Mouse (Mus musculus): ENCODE results near the gene Ndufs2. TPM values are rescaled to one million over a fixed set of nuclear protein-coding genes. Genes with fewer than 3 reads are reported as not detected.

The Ndufs2 gene
- total RNA-seq (2014; rRNA removed) (272 and 275 TPM in 2 replicates), polyA plus RNA-seq (2012; rRNA removed) (174 and 195 TPM in 2 replicates)

- WGBS = 47% methylated on average over 26 of the region's 26 CpGs
- DNase-seq (ENCODE audit: extremely low read depth, low read depth, low spot score) = no peak
- peak within 1 kb of the TSS; percentile 41 for H3K4me3 ChIP-seq (ENCODE audit: insufficient read depth, low read depth, low read length)
- H3K4me1 ChIP-seq (ENCODE audit: control insufficient read depth, insufficient read depth, low read length) = peaks cover 9% of the 10 kb centered on the region
- H3K9ac ChIP-seq (ENCODE audit: low read depth, low read length) = peak within 1 kb of the TSS; percentile 28; the same call in 1 of the 2 replicates
- peaks cover 9% of the 10 kb centered on the region; the same call in 1 of the 2 replicates for H3K79me2 ChIP-seq (ENCODE audit: control insufficient read depth, insufficient read depth, low read length)
- H3K27me3 ChIP-seq (ENCODE audit: control insufficient read depth, insufficient read depth, low read length) = no peaks in the 10 kb centered on the region
- no peaks in the 10 kb centered on the region for H3K36me3 ChIP-seq (ENCODE audit: control insufficient read depth, insufficient read depth, low read length)
- TF ChIP-seq CTCF (IDR thresholded peaks at IDR 0.05; ENCODE audit: low read depth, low read length) (no peak), POLR2A (IDR thresholded peaks at IDR 0.05; ENCODE audit: extremely low read depth, insufficient read depth, low read length) (no peak)
- H3K27ac ChIP-seq (replicated peaks; ENCODE audit: insufficient read depth, low read depth, low read length) = no peak within 1 kb of the TSS
Measured at GRCm38 (mm10) chr1:171250680-171251593, at the start of gene Ndufs2. Gene Ndufs2, minus strand, starts transcription at chr1:171251388.

- Histone ChIP-seq H3K36me3 (ENCODE audit: control insufficient read depth, insufficient read depth, low read length) (no peaks in the 10 kb centered on the region), H3K4me3 (ENCODE audit: insufficient read depth, low read depth, low read length) (no peak overlapping the region), H3K4me1 (ENCODE audit: control insufficient read depth, insufficient read depth, low read length) (no peaks in the 10 kb centered on the region), H3K27me3 (ENCODE audit: control insufficient read depth, insufficient read depth, low read length) (no peaks in the 10 kb centered on the region), H3K79me2 (ENCODE audit: control insufficient read depth, insufficient read depth, low read length) (no peaks in the 10 kb centered on the region), H3K27ac (replicated peaks; ENCODE audit: insufficient read depth, low read depth, low read length) (no peak overlapping the region), H3K9ac (ENCODE audit: low read depth, low read length) (no peak overlapping the region)
- WGBS = 72% methylated on average over 3 of the region's 3 CpGs
- TF ChIP-seq POLR2A (IDR thresholded peaks at IDR 0.05; ENCODE audit: extremely low read depth, insufficient read depth, low read length) (no peak), CTCF (IDR thresholded peaks at IDR 0.05; ENCODE audit: low read depth, low read length) (no peak)
- DNase-seq (ENCODE audit: extremely low read depth, low read depth, low spot score) = no peak
Measured at GRCm38 (mm10) chr1:171298226-171298625, 47.0 kb upstream of the Ndufs2 start.

- H3K4me1 ChIP-seq (ENCODE audit: control insufficient read depth, insufficient read depth, low read length) = no peaks in the 10 kb centered on the region
- TF ChIP-seq CTCF (IDR thresholded peaks at IDR 0.05; ENCODE audit: low read depth, low read length) (no peak), POLR2A (IDR thresholded peaks at IDR 0.05; ENCODE audit: extremely low read depth, insufficient read depth, low read length) (no peak)
- 11% methylated on average over 3 of the region's 3 CpGs for WGBS
Measured at GRCm38 (mm10) chr1:171295063-171295402, 43.8 kb upstream of the Ndufs2 start.

GRCm38 (mm10) chr1:171294298-171295062 is 43.3 kb upstream of the Ndufs2 start, which contains the start of gene Ufc1:
Gene Ufc1, minus strand, starts transcription at chr1:171295024.
- no peaks in the 10 kb centered on the region for H3K4me1 ChIP-seq (ENCODE audit: control insufficient read depth, insufficient read depth, low read length)
- WGBS = under 1% methylated on average over 42 of the region's 42 CpGs
- peak within 1 kb of the TSS; percentile 87 for H3K9ac ChIP-seq (ENCODE audit: low read depth, low read length)
- peak; percentile 91 for DNase-seq (ENCODE audit: extremely low read depth, low read depth, low spot score)
- TF ChIP-seq POLR2A (IDR thresholded peaks at IDR 0.05; ENCODE audit: extremely low read depth, insufficient read depth, low read length) (0 out of 2 replicates have a peak, but pooled peaks have one; percentile 18), CTCF (IDR thresholded peaks at IDR 0.05; ENCODE audit: low read depth, low read length) (no peak)
- H3K79me2 ChIP-seq (ENCODE audit: control insufficient read depth, insufficient read depth, low read length) = peaks cover 6% of the 10 kb centered on the region; the same call in 1 of the 2 replicates
- H3K4me3 ChIP-seq (ENCODE audit: insufficient read depth, low read depth, low read length) = peak within 1 kb of the TSS; percentile 84
- H3K27me3 ChIP-seq (ENCODE audit: control insufficient read depth, insufficient read depth, low read length) = no peaks in the 10 kb centered on the region
- peak within 1 kb of the TSS; percentile 94 for H3K27ac ChIP-seq (replicated peaks; ENCODE audit: insufficient read depth, low read depth, low read length)
- peaks cover under 1% of the 10 kb centered on the region; the same call in 1 of the 2 replicates for H3K36me3 ChIP-seq (ENCODE audit: control insufficient read depth, insufficient read depth, low read length)

More at GRCm38 (mm10) chr1:171295063-171295402, 43.8 kb upstream of the Ndufs2 start:
- H3K9ac ChIP-seq (ENCODE audit: low read depth, low read length) = no peak overlapping the region
- H3K36me3 ChIP-seq (ENCODE audit: control insufficient read depth, insufficient read depth, low read length) = no peaks in the 10 kb centered on the region
- no peak overlapping the region for H3K27ac ChIP-seq (replicated peaks; ENCODE audit: insufficient read depth, low read depth, low read length)
- H3K79me2 ChIP-seq (ENCODE audit: control insufficient read depth, insufficient read depth, low read length) = peaks cover 6% of the 10 kb centered on the region; the same call in 1 of the 2 replicates
- DNase-seq (ENCODE audit: extremely low read depth, low read depth, low spot score) = no peak
- H3K4me3 ChIP-seq (ENCODE audit: insufficient read depth, low read depth, low read length) = peak overlapping the region; percentile 84
- no peaks in the 10 kb centered on the region for H3K27me3 ChIP-seq (ENCODE audit: control insufficient read depth, insufficient read depth, low read length)

GRCm38 (mm10) chr1:171293906-171294297 is 42.7 kb upstream of the Ndufs2 start:
- WGBS = 15% methylated on average over 5 of the region's 5 CpGs
- no peaks in the 10 kb centered on the region for H3K27me3 ChIP-seq (ENCODE audit: control insufficient read depth, insufficient read depth, low read length)
- peak overlapping the region; percentile 87 for H3K9ac ChIP-seq (ENCODE audit: low read depth, low read length)
- TF ChIP-seq CTCF (IDR thresholded peaks at IDR 0.05; ENCODE audit: low read depth, low read length) (no peak), POLR2A (IDR thresholded peaks at IDR 0.05; ENCODE audit: extremely low read depth, insufficient read depth, low read length) (no peak)
- H3K79me2 ChIP-seq (ENCODE audit: control insufficient read depth, insufficient read depth, low read length) = peaks cover 6% of the 10 kb centered on the region; the same call in 1 of the 2 replicates
- no peaks in the 10 kb centered on the region for H3K4me1 ChIP-seq (ENCODE audit: control insufficient read depth, insufficient read depth, low read length)
- no peak for DNase-seq (ENCODE audit: extremely low read depth, low read depth, low spot score)
- H3K4me3 ChIP-seq (ENCODE audit: insufficient read depth, low read depth, low read length) = peak overlapping the region; percentile 84
- peak overlapping the region; percentile 94 for H3K27ac ChIP-seq (replicated peaks; ENCODE audit: insufficient read depth, low read depth, low read length)
- peaks cover 6% of the 10 kb centered on the region; the same call in 1 of the 2 replicates for H3K36me3 ChIP-seq (ENCODE audit: control insufficient read depth, insufficient read depth, low read length)

Measured in liver, adult 2 months (tissue).